Mouse (Mus musculus): ENCODE data around the gene N4bp3.
"Not testable (repeated sequence)": the region's sequence is repeated elsewhere in the genome, so short reads cannot be mapped to it uniquely, and the experiment has no call there.

N4bp3 gene

DNA sequence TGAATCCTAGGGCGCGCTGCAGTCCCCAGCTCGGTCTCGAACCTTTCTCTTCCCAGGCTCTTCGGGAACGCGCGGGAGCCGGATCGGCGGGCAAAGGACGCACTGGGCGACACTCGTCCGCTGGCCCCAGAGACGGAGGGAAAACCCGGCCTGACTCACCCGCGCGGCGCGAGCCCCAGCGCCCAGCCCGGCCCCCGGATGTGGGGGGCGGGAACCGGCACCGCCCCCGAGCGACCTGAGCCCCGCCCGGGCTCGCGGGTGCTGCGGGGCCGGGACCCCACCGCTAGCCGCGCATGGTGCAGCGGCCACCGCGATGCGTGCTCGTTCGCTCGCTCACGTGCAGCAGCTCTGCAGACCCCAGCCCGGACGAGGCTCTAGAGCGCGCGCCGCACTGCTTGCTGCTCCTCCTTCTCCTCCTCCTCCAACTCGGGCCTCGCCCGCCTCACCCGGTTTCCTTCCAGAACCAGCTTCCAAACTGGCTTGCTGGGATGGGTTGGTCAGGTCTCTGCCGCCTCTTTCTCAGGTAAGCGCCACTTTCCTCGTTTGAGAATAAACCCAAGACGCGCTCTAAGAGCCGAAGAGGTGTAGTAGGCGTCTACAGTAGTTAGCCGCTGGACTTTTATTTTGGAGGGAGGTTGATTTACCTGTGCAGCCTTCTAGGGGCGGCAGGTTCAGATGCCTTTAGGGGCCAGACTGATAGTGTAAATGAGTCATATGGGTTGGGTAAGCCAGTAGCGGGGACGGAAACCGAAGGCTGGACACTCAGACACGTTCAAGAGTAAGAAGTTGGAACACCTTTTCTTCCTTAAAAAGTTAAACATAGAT is at the start of gene N4bp3, which contains the start of gene D930048N14Rik:
Gene N4bp3, minus strand, starts transcription at position 152 of the 825 bp plus-strand sequence.
Gene D930048N14Rik, plus strand, starts transcription at position 264 of the 825 bp plus-strand sequence.
- 0 out of 2 replicates have a peak, but pooled peaks have one; percentile 40 for ATAC-seq (ENCODE audit: insufficient number of reproducible peaks, low FRiP score, low TSS enrichment)

DNA sequence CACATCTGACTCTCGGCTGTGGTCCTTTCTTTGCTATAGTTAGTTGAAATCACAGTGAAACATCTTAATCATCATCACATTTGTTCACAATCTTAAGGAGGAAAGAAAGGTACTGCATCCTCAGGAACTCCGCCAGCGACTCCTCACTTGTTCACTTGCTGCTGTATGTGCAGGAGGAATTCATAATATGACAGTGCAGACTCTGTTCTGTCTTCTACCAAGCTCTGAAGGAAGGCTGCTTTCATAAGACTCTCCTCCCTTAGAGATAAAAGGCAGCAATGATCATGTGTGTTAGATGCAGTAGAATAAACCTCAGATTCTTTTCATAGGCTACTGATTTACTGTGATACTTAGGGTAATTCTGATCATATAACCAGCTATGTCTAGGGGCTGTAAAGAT is 44.3 kb upstream of the N4bp3 start:
- no peak for ATAC-seq (ENCODE audit: insufficient number of reproducible peaks, low FRiP score, low TSS enrichment)

- not testable (repeated sequence) for ATAC-seq (ENCODE audit: insufficient number of reproducible peaks, low FRiP score, low TSS enrichment)
Measured at GRCm38 (mm10) chr11:51690597-51690996, 40.0 kb upstream of the N4bp3 start.

GRCm38 (mm10) chr11:51689343-51689742 is 38.7 kb upstream of the N4bp3 start:
- ATAC-seq (ENCODE audit: insufficient number of reproducible peaks, low FRiP score, low TSS enrichment) = no peak

DNA sequence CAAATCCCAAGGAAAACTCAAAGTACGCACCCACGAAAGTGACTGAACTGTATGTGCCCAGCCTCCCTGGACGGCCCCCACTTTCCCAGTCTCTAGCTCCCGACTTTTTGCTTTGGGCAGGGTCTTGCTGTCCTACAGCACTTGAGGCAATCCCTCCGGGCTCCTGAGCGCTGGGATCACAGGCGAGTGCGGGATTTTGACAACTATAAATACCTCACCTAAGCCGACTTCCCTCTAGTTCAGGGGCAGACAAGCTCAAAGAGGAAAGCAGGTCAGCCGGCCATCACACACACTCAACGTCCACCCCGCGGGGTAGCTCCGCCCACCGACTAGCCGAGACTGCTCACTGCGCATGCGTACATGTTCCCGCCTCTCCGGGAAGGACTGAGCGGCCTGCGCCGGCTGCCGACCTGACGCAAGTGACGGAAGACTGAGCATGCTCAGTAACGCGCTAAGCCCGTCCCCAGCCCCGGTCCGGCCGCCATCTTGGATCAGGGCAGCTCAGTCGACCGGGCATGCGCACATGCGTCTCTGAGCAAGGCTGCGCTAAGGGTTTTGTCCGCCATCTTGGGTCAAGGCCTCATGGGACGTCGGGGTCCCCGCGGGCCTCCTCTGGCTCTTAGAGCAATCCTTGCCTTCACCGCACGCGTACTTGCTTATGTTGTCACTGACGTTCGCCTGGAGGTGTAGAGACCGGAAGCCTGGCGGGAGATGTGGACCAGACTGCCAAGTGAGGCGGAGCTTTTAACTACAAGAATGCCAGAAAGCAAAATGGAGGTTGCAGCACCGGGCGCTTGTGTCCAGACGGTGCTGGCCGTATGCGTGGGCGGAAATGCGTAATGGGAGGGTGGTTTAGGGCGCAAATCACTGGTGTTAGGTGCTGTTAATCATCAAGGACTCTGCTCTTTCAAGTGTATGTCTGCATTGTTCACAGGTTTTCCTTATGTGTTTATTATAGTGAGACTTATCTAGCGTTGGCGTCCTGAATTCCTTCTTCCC is 38.0 kb upstream of the N4bp3 start, which contains the start of gene 0610009B22Rik:
Gene 0610009B22Rik, minus strand, starts transcription at position 545 of the 999 bp plus-strand sequence.
- peak; percentile 98 for ATAC-seq (ENCODE audit: insufficient number of reproducible peaks, low FRiP score, low TSS enrichment)

- ATAC-seq (ENCODE audit: insufficient number of reproducible peaks, low FRiP score, low TSS enrichment) = no peak
Measured at GRCm38 (mm10) chr11:51681976-51682374, 31.3 kb upstream of the N4bp3 start.

DNA sequence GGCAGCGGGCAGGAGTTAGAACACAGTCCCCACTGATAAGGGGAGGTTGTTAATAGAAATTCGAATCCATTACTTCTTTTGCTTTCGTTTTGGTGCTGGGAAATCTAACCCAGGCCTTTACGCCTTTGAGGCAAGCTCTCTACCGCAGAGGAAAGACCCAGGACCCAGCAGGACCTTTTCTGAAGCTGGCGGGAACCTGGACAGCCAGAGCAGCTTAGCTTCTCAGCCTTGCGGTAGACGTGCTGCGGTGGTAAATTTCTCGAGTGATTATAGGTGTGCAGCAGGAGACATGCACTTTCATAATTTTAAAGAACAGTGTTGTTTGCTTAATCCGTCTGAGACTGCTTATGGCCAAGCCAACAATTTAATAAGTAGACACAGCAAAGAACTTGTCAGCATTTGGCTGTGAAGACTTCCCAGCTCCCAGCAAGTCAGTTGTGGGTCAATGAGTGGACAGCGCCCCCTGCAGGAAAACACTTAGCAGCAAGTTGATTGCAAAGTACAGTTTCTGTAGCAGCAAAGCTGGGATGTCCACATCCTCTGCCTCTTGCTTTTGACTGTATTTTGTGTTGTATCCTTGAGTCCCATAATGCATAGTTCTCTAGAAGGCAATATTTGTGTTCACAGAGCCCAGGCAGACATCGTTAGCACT is 30.8 kb upstream of the N4bp3 start:
- 0 out of 2 replicates have a peak, but pooled peaks have one; percentile 36 for ATAC-seq (ENCODE audit: insufficient number of reproducible peaks, low FRiP score, low TSS enrichment)

DNA sequence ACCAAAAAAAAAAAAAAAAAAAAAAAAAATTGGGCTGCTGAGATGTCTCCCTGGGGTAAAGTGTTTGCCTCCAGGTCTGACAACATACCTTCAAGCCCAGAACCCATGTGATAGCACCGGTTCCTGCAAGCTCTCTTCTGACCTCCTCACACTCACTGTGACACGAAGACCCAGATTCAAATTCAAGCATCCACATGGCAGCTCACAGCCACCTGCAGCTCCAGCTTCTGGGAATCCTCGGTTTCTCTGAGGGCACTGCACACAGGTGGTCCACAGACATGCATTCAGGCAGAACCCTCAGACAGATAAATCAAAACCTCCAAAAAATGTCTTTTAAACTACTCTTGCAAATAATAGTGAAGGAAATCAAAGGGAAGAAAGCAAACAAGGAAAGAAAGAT is 28.8 kb upstream of the N4bp3 start:
- ATAC-seq (ENCODE audit: insufficient number of reproducible peaks, low FRiP score, low TSS enrichment) = no peak

DNA sequence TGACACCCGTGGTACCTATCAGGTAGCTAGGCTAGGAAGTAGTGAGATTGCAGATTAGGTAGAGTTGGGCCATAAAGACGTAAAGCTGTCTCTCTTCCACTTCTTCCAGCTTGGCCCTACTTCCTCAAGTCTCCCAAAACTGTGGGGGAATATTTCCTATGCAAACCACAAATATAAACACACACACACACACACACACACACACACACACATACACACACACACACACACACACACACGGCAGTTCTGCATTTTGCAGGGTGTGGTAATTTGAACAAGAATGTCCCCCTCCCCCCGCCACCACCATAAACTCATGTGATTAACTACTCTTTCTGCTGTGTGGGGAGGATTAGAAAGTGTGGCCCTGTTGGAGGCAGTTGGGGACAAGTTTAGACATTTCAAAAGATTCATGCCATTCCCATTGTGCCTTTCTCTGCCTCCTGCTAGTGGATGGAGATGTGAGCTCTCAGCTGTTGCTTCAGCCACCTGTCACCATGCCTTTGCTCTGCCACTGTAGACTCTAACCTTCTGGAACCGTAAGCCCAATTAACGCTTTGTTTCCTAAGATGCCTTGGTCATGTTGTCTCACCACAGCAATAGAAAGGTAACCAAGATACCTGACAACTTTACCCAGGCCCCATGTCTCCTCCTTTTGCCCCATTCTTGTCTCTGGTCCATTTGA is 27.2 kb upstream of the N4bp3 start:
- ATAC-seq (ENCODE audit: insufficient number of reproducible peaks, low FRiP score, low TSS enrichment) = no peak

DNA sequence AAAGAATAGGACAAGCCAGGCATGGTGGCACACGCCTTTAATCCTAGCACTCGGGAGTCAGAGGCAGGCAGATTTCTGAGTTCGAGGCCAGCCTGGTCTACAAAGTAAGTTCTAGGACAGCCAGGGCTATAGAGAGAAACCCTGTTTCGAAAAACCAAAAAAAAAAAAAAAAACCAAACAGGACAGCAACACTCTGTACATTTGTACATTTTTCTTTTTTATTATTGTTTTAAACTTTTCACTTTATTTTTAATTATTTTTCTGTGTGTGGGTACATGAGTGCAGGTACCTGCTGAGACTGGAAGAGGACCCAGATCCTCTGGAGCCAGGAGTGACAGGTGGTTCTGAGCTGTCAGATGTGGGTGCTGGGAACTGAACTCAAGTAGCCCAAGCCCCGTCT is 24.7 kb upstream of the N4bp3 start:
- no peak for ATAC-seq (ENCODE audit: insufficient number of reproducible peaks, low FRiP score, low TSS enrichment)

DNA sequence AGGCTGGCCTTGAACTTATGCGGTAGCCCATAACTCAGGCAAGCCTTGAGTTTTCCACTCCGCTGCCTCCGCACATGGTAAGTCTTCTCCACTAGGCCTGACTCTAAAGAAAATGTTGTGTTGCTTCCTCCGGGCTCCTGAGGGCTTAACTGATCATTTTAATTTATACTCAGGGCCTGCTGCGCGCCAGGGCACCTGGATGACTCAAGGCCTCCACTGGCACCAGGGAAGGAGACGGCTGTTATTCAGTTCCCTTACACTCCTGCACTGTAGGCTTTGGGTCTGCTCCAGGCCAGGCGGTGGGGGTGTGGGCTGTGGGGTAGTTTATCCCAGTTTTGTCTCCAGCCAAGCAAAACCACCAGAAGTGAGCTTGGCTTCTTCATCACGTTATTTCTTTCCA is 22.6 kb upstream of the N4bp3 start:
- ATAC-seq (ENCODE audit: insufficient number of reproducible peaks, low FRiP score, low TSS enrichment) = no peak

- no peak for ATAC-seq (ENCODE audit: insufficient number of reproducible peaks, low FRiP score, low TSS enrichment)
Measured at GRCm38 (mm10) chr11:51671376-51671775, 20.7 kb upstream of the N4bp3 start.

DNA sequence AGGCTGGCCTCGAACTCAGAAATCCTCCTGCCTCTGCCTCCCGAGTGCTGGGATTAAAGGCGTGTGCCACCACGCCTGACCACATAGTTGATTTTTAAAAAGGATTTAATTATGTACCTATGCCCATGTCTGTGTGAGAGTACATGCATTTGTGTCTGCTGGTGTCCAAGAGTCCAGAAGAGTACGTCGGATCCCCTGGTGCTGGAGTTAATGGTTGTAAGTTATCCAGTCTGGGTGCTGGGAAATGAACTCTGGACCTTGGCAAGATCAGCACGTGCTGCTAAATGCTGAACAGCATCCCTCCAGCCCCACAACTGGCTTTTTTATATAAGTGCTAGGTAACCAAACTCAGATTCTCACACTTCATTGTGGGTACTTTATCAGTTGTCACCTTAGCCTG is 20.2 kb upstream of the N4bp3 start:
- no peak for ATAC-seq (ENCODE audit: insufficient number of reproducible peaks, low FRiP score, low TSS enrichment)

DNA sequence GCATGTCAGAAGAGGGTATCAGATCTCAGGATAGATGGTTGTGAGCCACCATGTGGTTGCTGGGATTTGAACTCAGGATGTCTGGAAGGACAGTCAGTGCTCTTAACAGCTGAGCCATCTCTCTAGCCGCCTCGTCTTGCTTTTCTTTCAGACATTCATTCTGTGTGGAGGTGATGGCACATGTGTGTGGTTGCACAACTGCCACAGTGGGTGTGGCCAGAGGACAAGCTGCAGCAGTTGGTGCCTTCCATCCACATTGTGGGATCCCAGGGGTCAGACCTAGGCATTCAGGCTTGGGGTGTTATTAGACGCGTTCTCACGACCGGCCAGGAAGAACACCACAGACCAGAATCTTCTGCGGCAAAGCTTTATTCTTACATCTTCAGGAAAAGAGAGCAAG is 14.1 kb upstream of the N4bp3 start:
- ATAC-seq (ENCODE audit: insufficient number of reproducible peaks, low FRiP score, low TSS enrichment) = not testable (repeated sequence)

- no peak for ATAC-seq (ENCODE audit: insufficient number of reproducible peaks, low FRiP score, low TSS enrichment)
Measured at GRCm38 (mm10) chr11:51662632-51663031, 12.0 kb upstream of the N4bp3 start.

- no peak for ATAC-seq (ENCODE audit: insufficient number of reproducible peaks, low FRiP score, low TSS enrichment)
Measured at GRCm38 (mm10) chr11:51661867-51662365, 11.3 kb upstream of the N4bp3 start.

- ATAC-seq (ENCODE audit: insufficient number of reproducible peaks, low FRiP score, low TSS enrichment) = no peak
Measured at GRCm38 (mm10) chr11:51658705-51659104, 8.1 kb upstream of the N4bp3 start.

- no peak for ATAC-seq (ENCODE audit: insufficient number of reproducible peaks, low FRiP score, low TSS enrichment)
Measured at GRCm38 (mm10) chr11:51658291-51658690, 7.6 kb upstream of the N4bp3 start.

GRCm38 (mm10) chr11:51656798-51657521 is 6.3 kb upstream of the N4bp3 start:
- ATAC-seq (ENCODE audit: insufficient number of reproducible peaks, low FRiP score, low TSS enrichment) = no peak

Measured in cerebellum, adult (tissue).